Mouse (Mus musculus): ENCODE results near the gene Atg4d.

DNA sequence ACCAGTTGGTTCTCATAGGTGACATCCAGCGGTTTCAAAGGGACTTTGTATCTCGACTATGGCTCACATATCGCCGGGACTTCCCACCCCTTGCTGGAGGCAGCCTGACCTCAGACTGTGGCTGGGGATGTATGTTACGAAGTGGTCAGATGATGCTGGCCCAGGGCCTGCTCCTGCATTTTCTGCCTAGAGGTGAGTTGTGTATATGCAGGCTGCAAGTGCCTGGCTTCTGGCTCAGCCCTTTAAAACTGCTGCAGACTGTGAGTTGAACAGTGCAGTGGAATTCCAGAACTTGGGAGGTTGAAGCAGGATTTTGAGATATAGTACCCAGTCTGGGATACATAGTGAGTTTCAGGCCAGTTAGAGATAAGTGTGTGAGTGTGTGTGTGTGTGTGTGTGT lies 1.8 kb downstream of the Atg4d start:
- TF ChIP-seq TCF3 (IDR thresholded peaks at IDR 0.05; ENCODE audit: insufficient read length, low read depth) = no peak
- no peak for TF ChIP-seq POLR2A (IDR thresholded peaks at IDR 0.05; ENCODE audit: insufficient read length, low read depth)
- no peak for TF ChIP-seq MYOG (IDR thresholded peaks at IDR 0.05; ENCODE audit: control insufficient read depth in 1 of 3, insufficient read depth in 1 of 3, insufficient read length in 2 of 3, low read depth in 2 of 3)
- TF ChIP-seq MAX (IDR thresholded peaks at IDR 0.05; ENCODE audit: low read depth) = no peak
- no peak for TF ChIP-seq CEBPB (IDR thresholded peaks at IDR 0.05; ENCODE audit: insufficient read depth, poor library complexity, severe bottlenecking)
- no peak for TF ChIP-seq USF1 (IDR thresholded peaks at IDR 0.05; ENCODE audit: low read depth)
- no peak for TF ChIP-seq TCF12 (IDR thresholded peaks at IDR 0.05; ENCODE audit: insufficient read depth, poor library complexity, severe bottlenecking)
- TF ChIP-seq POLR2AphosphoS2 (IDR thresholded peaks at IDR 0.05; ENCODE audit: insufficient read length, low read depth) = no peak
- TF ChIP-seq MYOD1 (IDR thresholded peaks at IDR 0.05; ENCODE audit: control insufficient read depth in 1 of 3, insufficient read length in 2 of 3, low read depth in 2 of 3) = no peak
- TF ChIP-seq SRF (IDR thresholded peaks at IDR 0.05; ENCODE audit: control insufficient read depth, insufficient read length, low read depth) = no peak
- TF ChIP-seq E2F4 (IDR thresholded peaks at IDR 0.05; ENCODE audit: insufficient read depth) = no peak

Measured in myocyte (in vitro differentiated cells).